Mouse (Mus musculus) bone marrow, adult 2 months (tissue): ENCODE results near the gene Fam81a.

ENCODE experiments used
- CTCF ChIP-seq: fragments of 200-500 bp; IDR thresholded peaks from 2 replicates; pipeline ENCODE4 v1.5.1; 2011; ENCODE audit warnings: low read length, control low read depth; ENCODE audit not compliant: control insufficient read depth, insufficient read depth
- POLR2A ChIP-seq: fragments of 200-500 bp; IDR thresholded peaks from 2 replicates; pipeline ENCODE4 v1.6.1; 2011; ENCODE audit warnings: low read depth, mild to moderate bottlenecking, control low read depth, low read length, borderline replicate concordance; ENCODE audit not compliant: control insufficient read depth

- TF ChIP-seq CTCF: no peak
- TF ChIP-seq POLR2A: no peak
Measured at GRCm38 (mm10) chr9:70087379-70087778, 55.0 kb downstream of the Fam81a start.
